Comparison of ENCODE assay signal across 8 mouse cellular contexts in genomic region chr17:88439536-88440050, GRCm38 (mm10). TPM values are rescaled to one million over a fixed set of nuclear protein-coding genes. Genes with fewer than 3 reads are reported as not detected.
DNase-seq lines count a peak whose midpoint lies in the region; ATAC-seq and TF ChIP-seq lines count a peak whose summit lies in the region.

No protein-coding gene starts in this region.

- no peak overlapping the region for H3K27ac ChIP-seq in left cerebral cortex, adult 2 months
- H3K27ac ChIP-seq in heart, embryonic 15.5 days, result peak overlapping the region; percentile 92; the same call in 1 of the 2 replicates
- peak overlapping the region; percentile 73; the same call in 1 of the 2 replicates for H3K27ac ChIP-seq in limb, embryonic 11.5 days (replicated peaks; ENCODE audit: low read depth, low read length)
- peak overlapping the region; percentile 76 for H3K27ac ChIP-seq in stomach, embryonic 15.5 days

- TF ChIP-seq CTCF in left cerebral cortex, adult 2 months (IDR thresholded peaks at IDR 0.05), result no peak

- H3K9ac ChIP-seq in heart, embryonic 15.5 days, result no peak overlapping the region; the same call in 1 of the 2 replicates
- H3K9ac ChIP-seq in limb, embryonic 11.5 days (ENCODE audit: low read length), result no peak overlapping the region
- H3K9ac ChIP-seq in stomach, embryonic 15.5 days, result no peak overlapping the region

- 82% methylated on average over 12 of the region's 12 CpGs for WGBS in heart, embryonic 15.5 days
- WGBS in limb, embryonic 11.5 days, result 88% methylated on average over 12 of the region's 12 CpGs
- 78% methylated on average over 12 of the region's 12 CpGs for whole genome bisulfite sequencing in stomach, embryonic 15.5 days

- peaks cover 12% of the 10 kb centered on the region for H3K4me1 ChIP-seq in heart, embryonic 15.5 days (replicated peaks)
- no peaks in the 10 kb centered on the region for H3K4me1 ChIP-seq in limb, embryonic 11.5 days (ENCODE audit: control insufficient read depth, insufficient read depth, low read length)
- peaks cover 10% of the 10 kb centered on the region; the same call in 1 of the 2 replicates for H3K4me1 ChIP-seq in stomach, embryonic 15.5 days

- DNase-seq in left cerebral cortex, adult 2 months (ENCODE audit: extremely low spot score in 1 of 2, low spot score in 2 of 2), result no peak
- no peak for DNase-seq in left cerebral cortex, adult 11 months (ENCODE audit: low spot score)
- peak; percentile 57 for DNase-seq in adrenal gland, postnatal 14 days
- no peak for DNase-seq in limb, embryonic 11.5 days (ENCODE audit: low spot score)
- no peak for DNase-seq in frontal cortex, postnatal 36 days (ENCODE audit: low spot score in 2 of 2)
- DNase-seq in MN1 (ENCODE audit: low spot score), result no peak

- no peaks in the 10 kb centered on the region for H3K36me3 ChIP-seq in heart, embryonic 15.5 days
- H3K36me3 ChIP-seq in limb, embryonic 11.5 days (ENCODE audit: control insufficient read depth, insufficient read depth, low read length), result no peaks in the 10 kb centered on the region
- H3K36me3 ChIP-seq in stomach, embryonic 15.5 days, result no peaks in the 10 kb centered on the region

- H3K4me3 ChIP-seq in left cerebral cortex, adult 2 months, result peak overlapping the region; percentile 97
- peak overlapping the region; percentile 82 for H3K4me3 ChIP-seq in heart, embryonic 15.5 days
- peak overlapping the region; percentile 88; the same call in 1 of the 2 replicates for H3K4me3 ChIP-seq in limb, embryonic 11.5 days (ENCODE audit: low read depth, low read length)
- peak overlapping the region; percentile 93 for H3K4me3 ChIP-seq in stomach, embryonic 15.5 days (replicated peaks)

- no peak for ATAC-seq in heart, embryonic 15.5 days (replicated peaks; ENCODE audit: insufficient number of reproducible peaks, insufficient read depth, low FRiP score, low read depth)
- ATAC-seq in limb, embryonic 11.5 days (ENCODE audit: insufficient number of reproducible peaks, low FRiP score, low TSS enrichment, low read depth), result no peak
- no peak for ATAC-seq in stomach, embryonic 15.5 days (ENCODE audit: insufficient read depth, low FRiP score, low read depth)

- H3K9me3 ChIP-seq in heart, embryonic 15.5 days (replicated peaks), result no peaks in the 10 kb centered on the region
- no peaks in the 10 kb centered on the region for H3K9me3 ChIP-seq in limb, embryonic 11.5 days (ENCODE audit: control insufficient read depth, low read length)
- no peaks in the 10 kb centered on the region for H3K9me3 ChIP-seq in stomach, embryonic 15.5 days

- intact Hi-C loops in left cerebral cortex, adult 2 months (cut with DNase I), result loop anchor here (2.0 to 5.0 kb wide), 6 partner anchors 53 to 412 kb away; partner anchors contain the start of gene Fbxo11

- H3K27me3 ChIP-seq in heart, embryonic 15.5 days, result no peaks in the 10 kb centered on the region
- H3K27me3 ChIP-seq in limb, embryonic 11.5 days (ENCODE audit: control insufficient read depth, insufficient read depth, low read length), result no peaks in the 10 kb centered on the region
- H3K27me3 ChIP-seq in stomach, embryonic 15.5 days (replicated peaks), result no peaks in the 10 kb centered on the region

- H3K4me2 ChIP-seq in heart, embryonic 15.5 days, result peak overlapping the region; percentile 84
- peak overlapping the region; percentile 56 for H3K4me2 ChIP-seq in limb, embryonic 11.5 days (ENCODE audit: low read depth, severe bottlenecking)
- H3K4me2 ChIP-seq in stomach, embryonic 15.5 days, result peak overlapping the region; percentile 77

RNA-seq across cellular contexts. Expression of gene Foxn2, which starts 0.9 kb away (rescaled TPM):
- total RNA-seq in left cerebral cortex, adult 2 months (2021), result 10 to 100 TPM; 15.6 to 15.9 TPM
- 21.8 and 27.3 TPM in 2 replicates for total RNA-seq in adrenal gland, postnatal 14 days (2021)
- 7.5 and 8.8 TPM in 2 replicates for polyA plus RNA-seq in heart, embryonic 15.5 days (2015; fragmentation: Nextera tagmentation; extraction: Ambion mirVana)
- polyA plus RNA-seq in limb, embryonic 11.5 days (2014; fragmentation: Nextera tagmentation; extraction: Ambion mirVana), result 8.5 and 9.8 TPM in 2 replicates
- 16.8 and 17.8 TPM in 2 replicates for polyA plus RNA-seq in stomach, embryonic 15.5 days (2015; fragmentation: Nextera tagmentation; extraction: Ambion mirVana)
